Comparison of ENCODE assay signal across 13 mouse cellular contexts in the genomic region with DNA sequence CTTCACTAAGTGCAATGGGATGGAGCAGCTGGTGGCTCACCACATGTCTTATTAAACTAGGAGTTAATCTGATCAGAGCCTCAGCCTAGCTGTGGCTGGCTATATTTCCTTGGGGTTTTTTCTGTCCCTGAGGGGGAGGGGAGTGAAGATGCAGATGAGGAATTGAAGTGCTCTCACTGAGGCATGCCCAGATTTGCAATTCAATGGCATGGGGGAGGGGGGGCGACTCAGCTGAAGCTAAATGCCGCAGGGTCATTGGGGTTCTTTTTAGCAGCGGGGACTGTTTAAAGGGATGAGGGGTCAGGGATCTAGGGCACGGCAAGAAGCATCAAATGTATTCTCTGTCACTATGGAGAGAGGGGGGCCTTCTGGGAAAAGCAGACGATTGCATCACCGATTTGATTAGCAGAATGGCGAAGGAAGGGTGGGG.
DNase-seq lines count a peak whose midpoint lies in the region; ATAC-seq lines count a peak whose summit lies in the region.
"Had no signal": no experiment of that assay in that cellular context is flagged by ENCODE, and none has a peak within 500 bp of the region (broad histone marks: within the 10 kb centered on the region; RNA-seq: fewer than 3 reads in every experiment).

No protein-coding gene starts in this region.

- no peak overlapping the region for H3K4me2 ChIP-seq in kidney, embryonic 14.5 days (replicated peaks; ENCODE audit: low read depth, low read length)
- H3K4me2 ChIP-seq: liver, embryonic 11.5 days; stomach, embryonic 15.5 days had no signal

- H3K9ac ChIP-seq in kidney, embryonic 14.5 days (ENCODE audit: low read depth, low read length) = no peak overlapping the region
- H3K9ac ChIP-seq: stomach, embryonic 15.5 days had no signal

- WGBS in kidney, embryonic 14.5 days = 5% methylated on average over 7 of the region's 7 CpGs
- 2% methylated on average over 7 of the region's 7 CpGs for WGBS in hindbrain, embryonic 10.5 days

- H3K27me3 ChIP-seq in kidney, embryonic 14.5 days (ENCODE audit: control insufficient read depth, insufficient read depth, low read length) = no peaks in the 10 kb centered on the region
- H3K27me3 ChIP-seq in hindbrain, embryonic 10.5 days (ENCODE audit: insufficient read depth, poor library complexity, severe bottlenecking) = no peaks in the 10 kb centered on the region
- H3K27me3 ChIP-seq: stomach, embryonic 15.5 days had no signal

- H3K9me3 ChIP-seq in kidney, embryonic 14.5 days (ENCODE audit: control insufficient read depth, low read length) = no peaks in the 10 kb centered on the region
- no peaks in the 10 kb centered on the region for H3K9me3 ChIP-seq in hindbrain, embryonic 10.5 days
- H3K9me3 ChIP-seq: stomach, embryonic 15.5 days had no signal

- H3K27ac ChIP-seq in kidney, embryonic 14.5 days (ENCODE audit: low read depth, low read length) = no peak overlapping the region
- peak overlapping the region; percentile 86 for H3K27ac ChIP-seq in hindbrain, embryonic 10.5 days
- H3K27ac ChIP-seq: stomach, embryonic 15.5 days had no signal

- no peak for DNase-seq in kidney, postnatal 10 days
- DNase-seq in embryo, embryonic 10.5 days (ENCODE audit: low spot score) = peak; percentile 95
- DNase-seq in hindbrain, embryonic 10.5 days (ENCODE audit: low spot score) = peak; percentile 94
- DNase-seq in neural tube, embryonic 10.5 days (ENCODE audit: extremely low spot score, low spot score) = peak; percentile 75
- no peak for DNase-seq in gastrocnemius, postnatal 10 days
- DNase-seq in c-Kit-positive CD71-positive TER-119-positive erythroid progenitor cells, embryonic 14.5 days (ENCODE audit: low spot score) = no peak
- no peak for DNase-seq in thymus, postnatal 36 days
- DNase-seq: kidney, adult 11 months had no signal

- no peaks in the 10 kb centered on the region for H3K4me1 ChIP-seq in kidney, embryonic 14.5 days (ENCODE audit: control insufficient read depth, insufficient read depth, low read length)
- peaks cover 34% of the 10 kb centered on the region for H3K4me1 ChIP-seq in hindbrain, embryonic 10.5 days (replicated peaks)
- H3K4me1 ChIP-seq: stomach, embryonic 15.5 days had no signal

- H3K36me3 ChIP-seq in kidney, embryonic 14.5 days (ENCODE audit: control insufficient read depth, insufficient read depth, low read length) = no peaks in the 10 kb centered on the region
- no peaks in the 10 kb centered on the region for H3K36me3 ChIP-seq in hindbrain, embryonic 10.5 days
- H3K36me3 ChIP-seq: stomach, embryonic 15.5 days had no signal

- H3K4me3 ChIP-seq in kidney, embryonic 14.5 days (ENCODE audit: low read length) = no peak overlapping the region
- peak overlapping the region; percentile 9; the same call in 1 of the 2 replicates for H3K4me3 ChIP-seq in hindbrain, embryonic 10.5 days
- H3K4me3 ChIP-seq: myocyte; stomach, embryonic 15.5 days had no signal

- ATAC-seq in kidney, embryonic 14.5 days (ENCODE audit: low FRiP score, low TSS enrichment) = peak; percentile 60; the same call in 1 of the 2 replicates
- ATAC-seq: CD4-positive, CD25-positive, alpha-beta regulatory T cell, adult 4 months had no signal

Comparison
In these comparisons a context has a peak if more than half of its experiments do, and no peak if none do; other contexts are left out.
1. DNase-seq: peak in embryo, embryonic 10.5 days (single experiment), hindbrain, embryonic 10.5 days (single experiment) and neural tube, embryonic 10.5 days (single experiment); none in kidney, postnatal 10 days (single experiment), gastrocnemius, postnatal 10 days (single experiment), c-Kit-positive CD71-positive TER-119-positive erythroid progenitor cells, embryonic 14.5 days (single experiment) and thymus, postnatal 36 days (0 of 2).